Mouse (Mus musculus) liver, adult (tissue): Measurements from ENCODE around the gene Tm4sf20.

Experiments
- GATA4 ChIP-seq: IDR thresholded peaks from 2 replicates; pipeline ENCODE4 v1.6.1; 2014; ENCODE audit warnings: mild to moderate bottlenecking, low read length; ENCODE audit not compliant: insufficient replicate concordance

Tm4sf20 gene

DNA sequence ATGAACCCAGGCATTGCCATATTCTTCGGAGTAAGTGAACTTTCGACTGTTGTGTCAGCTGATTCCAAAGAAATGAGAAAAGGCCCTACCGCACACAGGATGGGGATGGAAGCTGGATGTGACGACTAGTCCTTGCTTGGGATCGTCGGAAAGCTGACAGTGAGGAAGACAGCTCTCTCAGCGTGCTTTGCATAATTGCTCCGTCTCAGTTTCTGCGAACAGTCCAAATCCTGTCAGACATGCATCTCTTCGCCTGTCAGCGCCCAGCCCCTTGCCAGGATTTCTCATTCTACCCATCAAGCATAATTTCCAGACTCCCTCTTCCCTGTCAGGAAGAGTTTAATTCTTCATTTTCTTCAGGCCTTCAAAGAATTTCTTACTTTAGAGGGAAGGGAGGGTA is 22.8 kb upstream of the Tm4sf20 start:
- TF ChIP-seq GATA4: no peak

DNA sequence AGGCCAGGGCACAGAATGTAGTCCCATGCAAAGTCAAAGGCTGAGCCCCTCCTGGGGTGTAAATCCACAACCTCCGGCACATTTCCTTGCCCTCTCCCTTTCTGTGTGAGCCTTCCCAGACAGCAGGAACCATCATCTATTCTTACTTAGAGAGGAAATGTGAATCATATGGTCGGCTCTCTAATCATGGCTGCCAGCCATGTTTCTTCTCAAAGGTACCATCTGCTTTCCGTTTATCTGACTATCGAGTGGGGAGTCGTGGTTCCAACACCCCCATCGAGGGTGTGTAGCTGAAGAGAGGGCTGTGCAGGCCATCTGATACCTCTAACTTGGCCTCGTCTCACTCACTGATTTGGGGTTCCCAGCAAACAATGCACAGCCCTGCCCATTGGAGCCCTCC is 19.8 kb upstream of the Tm4sf20 start:
- TF ChIP-seq GATA4: no peak

DNA sequence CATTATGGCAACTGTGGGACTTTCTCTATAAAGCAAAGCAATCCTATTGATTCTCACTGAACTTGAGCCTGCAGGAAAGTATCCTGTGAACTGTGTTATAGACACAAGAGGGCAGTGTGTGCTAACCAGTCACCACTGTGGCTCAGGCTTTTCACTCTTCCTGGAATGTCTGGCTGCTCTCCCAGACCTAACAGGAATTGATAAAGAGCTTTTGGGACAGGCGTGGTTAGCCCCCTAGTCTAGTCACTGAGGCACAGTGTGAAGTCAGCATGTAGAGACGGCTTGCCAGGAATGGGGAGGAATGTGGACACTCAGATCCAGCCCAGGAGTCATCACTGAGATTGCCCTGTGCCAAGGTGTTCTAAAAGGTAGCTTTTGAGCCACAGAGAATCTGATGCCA is 19.2 kb upstream of the Tm4sf20 start:
- TF ChIP-seq GATA4: peak; percentile 68; the same call in 1 of the 2 replicates

DNA sequence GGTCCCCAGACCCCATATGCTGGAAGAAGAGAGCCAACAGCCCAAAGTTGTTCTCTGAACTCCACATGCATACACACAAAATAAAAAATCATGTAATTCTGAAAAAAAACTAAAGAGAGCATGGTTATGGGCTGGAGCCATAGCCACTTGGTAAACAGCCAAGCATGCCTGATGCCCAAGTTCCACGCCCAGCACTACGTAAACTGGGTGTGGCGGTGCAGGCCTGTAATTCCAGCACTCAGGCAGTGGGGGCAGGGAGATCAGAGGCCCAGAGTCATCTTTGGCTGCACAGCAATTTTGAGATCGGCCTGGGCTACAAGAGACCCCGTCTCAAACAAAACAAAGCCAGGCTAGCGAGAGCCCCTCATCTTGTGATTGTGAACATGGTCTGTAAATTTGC is 17.3 kb upstream of the Tm4sf20 start:
- TF ChIP-seq GATA4: no peak

DNA sequence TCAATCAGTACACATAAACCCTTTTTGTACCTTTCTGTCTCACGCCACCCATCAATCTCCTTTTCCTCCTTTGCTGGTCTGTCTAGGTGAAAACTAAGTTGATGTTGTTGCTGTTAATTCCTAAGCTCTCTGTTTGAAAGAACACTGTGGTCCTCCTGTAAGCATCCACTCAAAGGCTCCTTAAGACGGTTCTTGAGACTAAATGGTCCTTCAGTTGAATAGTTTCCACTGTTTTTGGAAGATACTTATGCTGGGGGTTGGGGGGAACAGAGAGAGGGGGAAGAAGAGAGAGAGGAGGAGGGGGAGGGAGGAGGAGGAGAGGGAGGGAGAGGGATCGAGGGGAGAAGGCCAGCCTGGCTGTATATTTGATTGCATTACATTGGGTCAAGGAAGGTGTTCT is 15.3 kb upstream of the Tm4sf20 start:
- TF ChIP-seq GATA4: no peak

DNA sequence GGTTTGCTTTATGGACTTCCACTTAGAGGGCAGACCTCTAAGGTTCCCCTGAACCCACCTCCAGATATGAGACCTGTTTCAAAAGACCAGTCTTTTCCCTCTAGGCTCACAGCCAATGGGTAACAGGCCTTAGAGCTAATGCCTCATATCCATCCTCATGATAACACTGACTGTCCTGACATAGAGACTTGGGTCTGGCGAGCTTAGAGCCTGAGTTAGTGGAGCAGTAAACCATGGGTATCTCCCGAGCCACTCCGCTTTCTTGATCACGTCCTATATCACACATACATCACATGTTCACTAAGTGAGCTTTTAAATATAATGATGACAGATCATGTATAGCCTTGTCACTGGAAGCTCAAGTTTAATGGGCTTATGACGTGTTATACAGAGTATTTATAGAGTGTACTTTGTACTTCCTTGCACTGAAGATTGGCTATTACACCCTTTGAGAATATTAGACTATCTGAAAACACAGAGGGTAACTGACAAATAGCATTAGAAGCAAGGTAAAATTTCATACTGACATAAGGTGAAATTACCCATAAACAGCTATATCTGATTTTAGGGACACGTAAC is 11.2 kb upstream of the Tm4sf20 start:
- no peak for TF ChIP-seq GATA4

DNA sequence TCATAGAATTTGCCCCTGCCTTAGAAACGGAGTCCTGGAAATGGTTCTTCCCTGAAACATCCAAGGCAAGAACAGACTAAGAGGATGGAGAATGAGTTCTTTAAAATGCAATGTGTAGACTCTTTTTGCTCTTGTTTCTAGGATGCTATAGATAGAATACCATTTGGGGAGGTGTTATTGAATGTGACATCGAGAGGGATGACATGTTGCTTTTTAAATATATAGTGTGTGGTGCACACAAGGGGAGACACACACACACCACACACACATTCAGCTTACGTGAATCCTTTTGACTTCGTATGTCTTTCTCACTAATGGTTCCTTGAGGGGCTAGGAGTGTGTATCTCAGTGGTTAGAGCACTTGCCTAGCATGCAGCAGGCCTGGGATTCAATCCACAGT is 7.0 kb upstream of the Tm4sf20 start:
- no peak for TF ChIP-seq GATA4

DNA sequence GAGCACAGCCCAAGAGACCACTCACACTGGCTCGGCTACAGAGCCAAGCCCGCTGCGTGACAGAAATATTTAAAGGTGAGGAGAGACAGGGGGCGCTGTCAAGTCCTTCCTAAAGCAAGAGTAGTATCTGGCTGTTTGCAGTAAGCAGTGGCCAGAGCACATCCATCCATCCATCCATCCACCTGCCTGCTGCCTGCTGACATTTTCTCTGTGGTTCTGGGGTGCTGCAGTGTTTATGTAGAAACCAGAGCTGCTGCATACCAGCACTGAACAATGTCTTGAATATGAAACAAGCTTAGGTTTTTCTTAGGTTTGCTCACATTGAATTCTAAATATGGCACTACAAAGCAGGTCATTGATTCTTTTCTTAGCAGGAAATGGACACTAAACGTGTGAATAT is 4.9 kb upstream of the Tm4sf20 start:
- no peak for TF ChIP-seq GATA4

DNA sequence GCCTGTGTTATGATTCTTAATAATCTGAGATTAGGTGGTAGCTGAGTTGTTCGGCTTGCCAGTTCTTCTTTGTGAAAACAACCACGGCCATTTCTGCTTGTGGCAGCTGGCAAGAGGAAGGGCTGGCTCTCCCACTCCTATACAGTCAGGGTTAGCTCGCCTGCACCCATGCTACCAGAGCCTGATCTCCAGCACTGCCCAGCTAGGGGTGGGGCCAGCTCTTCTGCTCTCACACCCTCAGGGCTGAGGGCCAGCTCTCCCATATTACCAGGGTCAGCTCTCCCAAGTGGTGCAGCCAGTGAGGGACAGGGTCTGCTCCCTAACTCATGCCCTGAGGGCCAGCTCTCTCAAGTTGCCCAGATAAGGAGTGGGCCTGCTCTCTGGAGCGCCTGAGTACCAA is 4.2 kb upstream of the Tm4sf20 start:
- no peak for TF ChIP-seq GATA4

DNA sequence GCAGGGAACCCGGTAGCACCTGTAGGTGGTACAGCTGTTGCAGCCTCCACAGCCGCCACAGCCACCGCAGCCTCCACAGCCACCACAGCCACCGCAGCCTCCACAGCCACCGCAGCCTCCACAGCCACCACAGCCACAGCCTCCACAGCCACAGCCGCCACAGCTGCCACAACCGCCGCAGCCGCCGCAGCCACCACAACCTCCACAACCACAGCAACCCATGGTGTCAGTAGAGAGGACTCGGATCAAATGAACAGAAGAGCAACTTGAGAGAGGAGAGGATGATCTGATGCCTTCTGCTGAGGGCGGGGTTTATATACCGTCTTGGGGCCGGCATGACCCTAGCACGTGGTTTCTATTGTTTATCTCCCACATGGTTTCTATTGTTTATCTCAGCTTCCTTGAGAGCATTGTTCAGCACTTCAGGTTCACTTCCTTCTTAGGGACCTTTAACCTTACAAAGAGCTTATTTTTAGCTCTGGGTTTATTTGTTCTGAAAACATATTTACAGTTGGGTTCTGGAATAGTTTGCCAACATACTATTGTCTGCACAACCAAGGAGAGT is 2.8 kb upstream of the Tm4sf20 start, which contains the start of gene Gm47791:
Gene Gm47791, minus strand, starts transcription at position 222 of the 565 bp plus-strand sequence.
- TF ChIP-seq GATA4: no peak

DNA sequence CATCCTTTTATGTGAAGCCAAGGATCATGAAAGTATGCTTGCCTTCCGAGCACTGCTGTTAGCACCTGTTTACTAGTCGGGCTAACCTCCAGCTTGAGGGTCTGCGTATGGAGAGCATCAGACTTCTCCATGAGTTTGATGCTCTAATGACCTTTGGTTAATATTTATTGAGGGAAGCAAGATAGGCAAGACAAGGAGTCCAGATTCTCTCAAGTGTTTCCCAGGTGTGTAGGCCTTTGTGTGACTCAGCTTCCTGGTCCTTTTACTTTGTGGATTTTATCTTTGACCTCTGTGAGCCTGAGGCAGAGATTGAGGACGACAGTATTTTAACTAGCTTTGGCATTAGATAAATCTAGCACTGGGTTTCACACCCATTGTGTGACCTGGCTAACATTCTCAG is 1.6 kb downstream of the Tm4sf20 start:
- TF ChIP-seq GATA4: no peak

DNA sequence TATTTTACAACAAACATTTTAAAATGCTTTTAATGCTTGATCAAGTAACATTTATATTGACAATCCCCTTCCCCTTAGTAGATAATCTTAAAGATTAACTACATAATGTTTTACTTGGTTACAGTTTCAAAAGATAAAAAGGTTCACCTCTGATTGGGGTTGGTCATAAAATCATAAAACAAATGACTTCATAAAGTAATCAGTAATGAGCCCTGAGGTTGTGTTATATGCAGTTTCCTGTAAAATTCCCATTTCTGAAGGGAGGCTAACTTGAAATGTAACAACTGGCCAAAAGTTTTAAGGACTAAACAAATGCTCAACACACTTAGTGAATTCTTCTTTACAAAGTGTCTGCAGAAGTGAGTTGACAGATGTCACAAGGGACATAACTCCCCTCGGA is 2.0 kb downstream of the Tm4sf20 start:
- TF ChIP-seq GATA4: no peak

DNA sequence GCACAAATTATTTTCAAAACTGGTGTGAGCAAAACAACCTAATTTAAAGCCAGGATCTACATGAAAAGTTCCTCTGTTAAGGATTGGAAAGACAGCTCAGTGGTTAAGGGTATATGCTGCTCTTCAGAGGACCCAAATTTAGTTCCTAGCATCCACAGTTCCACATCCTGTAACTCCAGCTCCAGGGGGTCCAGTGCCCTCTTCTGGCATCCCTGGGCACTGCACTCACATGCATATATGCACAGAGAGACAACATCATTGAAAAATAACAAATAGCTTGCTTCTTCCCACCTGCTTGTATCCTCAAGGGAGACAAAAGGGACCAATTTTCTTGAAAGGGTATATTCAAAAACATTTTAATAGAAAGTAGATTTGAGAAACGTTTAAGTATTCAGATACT is 6.0 kb downstream of the Tm4sf20 start:
- no peak for TF ChIP-seq GATA4

DNA sequence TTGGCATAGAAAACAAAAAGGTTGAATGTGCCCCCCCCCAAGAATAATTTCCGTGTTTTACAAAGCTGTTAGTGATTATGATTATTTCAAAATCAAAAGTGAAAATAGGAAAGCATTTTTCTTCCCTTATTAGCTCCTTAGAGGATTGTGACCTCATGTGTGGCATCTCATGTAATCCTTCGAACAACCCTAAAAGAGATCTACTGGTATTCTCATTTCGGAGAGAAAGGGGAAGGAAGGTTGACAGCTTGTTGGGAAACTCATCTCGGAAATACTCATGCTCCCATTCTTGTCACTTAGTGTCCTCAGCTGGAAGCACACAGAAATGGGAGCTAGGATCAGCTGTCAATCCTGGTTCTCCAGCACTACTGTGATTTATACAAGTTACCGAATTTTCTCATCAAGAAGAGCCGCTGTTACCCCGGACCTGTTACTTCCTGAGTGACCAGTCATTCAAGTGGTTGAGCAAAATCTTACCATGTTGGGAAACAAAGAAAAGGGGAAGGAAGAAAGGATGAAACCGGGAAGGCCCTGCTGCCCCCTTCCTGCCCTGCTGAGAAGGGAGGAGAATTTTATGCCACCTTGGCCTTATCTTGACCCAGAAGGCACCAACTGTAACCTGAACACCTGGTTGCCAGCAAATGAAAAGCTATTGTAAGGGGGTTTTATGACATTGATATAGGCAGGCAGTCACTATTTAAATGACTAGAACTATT is 6.6 kb downstream of the Tm4sf20 start:
- no peak for TF ChIP-seq GATA4

DNA sequence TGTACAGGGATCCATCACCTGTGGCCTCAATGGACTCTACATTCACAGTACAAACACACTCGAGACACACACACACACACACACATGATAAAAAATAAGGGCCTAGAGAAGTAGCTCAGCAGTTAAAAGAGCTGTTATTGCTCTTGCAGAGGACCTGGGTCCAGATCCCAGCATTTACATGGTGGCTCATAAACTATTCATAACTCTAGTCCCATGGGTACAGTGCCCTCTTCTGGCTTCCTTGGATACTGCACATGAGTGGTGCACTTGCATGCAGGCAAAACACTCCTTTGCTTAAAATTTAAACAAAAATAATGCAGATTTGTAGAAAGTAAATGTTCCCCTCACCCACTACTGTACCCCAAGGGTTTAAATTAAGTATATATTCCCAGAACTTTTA is 8.7 kb downstream of the Tm4sf20 start:
- no peak for TF ChIP-seq GATA4

DNA sequence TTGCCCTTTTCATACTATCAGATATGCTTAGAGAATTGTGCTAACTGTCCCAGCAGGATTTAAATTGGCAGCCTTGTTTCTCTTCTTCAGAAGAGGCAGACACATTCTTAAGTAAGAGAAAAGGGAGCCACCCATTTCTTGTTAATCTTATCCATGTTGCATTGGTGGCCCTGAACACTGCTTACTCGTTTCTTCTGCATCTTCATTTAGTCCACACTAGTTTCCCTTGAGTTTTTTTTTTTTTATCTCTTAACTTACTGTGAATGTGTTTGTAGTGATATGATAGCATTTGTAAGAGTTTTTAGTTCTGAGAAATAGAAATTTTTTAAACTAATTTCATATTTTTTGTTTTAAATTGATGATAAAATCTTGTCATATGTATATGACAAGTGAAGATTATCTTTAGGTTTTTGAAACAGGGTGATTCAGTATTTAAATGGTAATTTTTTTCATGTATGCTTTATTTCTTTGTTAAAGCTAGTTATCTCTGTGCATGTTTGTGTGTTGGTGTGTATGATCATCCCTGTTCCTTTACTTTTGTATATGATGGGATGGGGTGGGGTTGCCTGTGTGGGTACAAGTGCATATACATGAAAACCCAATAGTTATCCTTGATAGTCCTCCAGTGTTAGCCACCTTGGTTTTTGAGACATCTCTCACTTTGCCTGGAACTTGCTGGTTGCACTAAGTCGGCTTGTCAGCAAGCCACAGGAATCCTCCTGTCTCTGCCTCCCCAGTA is 20.4 kb downstream of the Tm4sf20 start:
- no peak for TF ChIP-seq GATA4
